Mouse (Mus musculus) erythroblast, embryonic 14.5 days (primary cell): ENCODE results near the gene Klhdc4.

Experiments
- GATA1 ChIP-seq: IDR thresholded peaks from 2 replicates; pipeline ENCODE4 v1.6.1; 2012; ENCODE audit warnings: low read length, inconsistent platforms, mixed read lengths
- TAL1 ChIP-seq: IDR thresholded peaks from 3 replicates; pipeline ENCODE4 v1.6.1; 2012; ENCODE audit warnings: low read length, inconsistent platforms, mixed read lengths

DNA sequence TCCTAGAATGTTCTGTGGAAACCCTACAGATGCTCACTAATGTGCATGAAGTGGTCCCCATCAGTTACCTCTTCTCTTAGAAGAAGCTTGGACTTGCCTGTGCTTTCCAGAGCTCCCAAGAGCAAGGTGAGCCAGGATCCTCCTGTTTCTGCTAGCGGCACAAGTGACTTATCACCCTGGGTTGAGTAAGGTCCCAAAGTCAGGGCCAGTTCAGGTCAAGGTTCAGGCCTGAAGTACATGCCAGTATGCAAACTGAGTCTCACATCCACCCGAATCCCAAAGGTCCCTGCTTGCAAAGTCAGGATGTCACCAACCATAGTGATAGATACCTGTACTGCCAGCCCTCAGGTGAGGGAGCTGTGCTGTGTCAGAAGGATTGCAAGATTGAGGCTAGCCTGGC is 40.8 kb upstream of the Klhdc4 start:
- no peak for TF ChIP-seq TAL1
- TF ChIP-seq GATA1 = no peak
